Mouse (Mus musculus): ENCODE results near the gene Dnali1. TPM values are rescaled to one million over a fixed set of nuclear protein-coding genes. Genes with fewer than 3 reads are reported as not detected.

The Dnali1 gene
- total RNA-seq (2014; rRNA removed) (0.73 and 2.4 TPM in 2 replicates), polyA plus RNA-seq (2015; fragmentation: Nextera tagmentation; extraction: Ambion mirVana) (1.4 and 1.5 TPM in 2 replicates)

DNA sequence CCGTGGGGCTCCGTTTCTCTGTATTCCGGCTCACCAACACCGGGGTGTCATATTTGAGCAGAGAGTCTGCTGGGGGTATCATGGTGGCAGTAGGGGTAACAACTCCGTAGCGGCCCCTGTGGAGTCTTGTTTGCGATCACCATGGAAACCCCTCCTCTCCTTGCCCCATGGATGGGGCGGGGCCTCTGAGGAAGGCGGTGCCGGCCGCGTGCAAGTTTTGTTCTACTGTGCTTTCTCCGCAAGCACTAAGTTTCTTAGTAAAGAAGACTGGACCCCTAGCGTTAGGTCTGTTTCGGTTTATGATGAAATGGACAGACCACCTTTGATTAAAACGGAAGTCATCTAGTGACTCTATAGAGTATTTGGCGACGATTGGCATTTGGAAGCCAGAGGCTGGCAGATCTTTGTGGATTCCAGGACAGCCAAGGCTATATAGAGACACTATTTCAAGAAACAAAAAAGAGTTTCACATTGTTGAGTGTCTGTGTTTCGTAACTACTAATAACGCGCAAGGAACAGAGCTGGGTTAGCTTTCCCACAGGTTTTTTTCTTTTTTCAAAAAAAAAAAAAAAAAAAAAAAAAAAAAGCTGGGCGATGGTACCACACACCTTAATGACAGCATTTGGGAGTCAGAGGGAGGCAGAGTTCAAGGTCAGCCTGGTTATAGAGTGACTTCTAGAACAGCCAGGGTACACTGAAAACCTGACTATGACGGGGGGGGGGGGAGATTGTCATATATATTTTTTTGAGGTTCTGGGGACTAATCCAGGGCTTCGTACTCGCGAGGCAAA, at the start of gene Dnali1:
Gene Dnali1 (minus strand): TSS at position 187 of the 791 bp plus-strand sequence.
- Histone ChIP-seq H3K9me3 (ENCODE audit: low read length) (no peaks in the 10 kb centered on the region), H3K4me1 (ENCODE audit: insufficient read depth, low read length) (peaks cover 6% of the 10 kb centered on the region; the same call in 1 of the 2 replicates), H3K27me3 (ENCODE audit: insufficient read depth, low read length) (no peaks in the 10 kb centered on the region), H3K36me3 (ENCODE audit: insufficient read depth, low read length) (peaks cover 7% of the 10 kb centered on the region; the same call in 1 of the 2 replicates), H3K27ac (peak within 1 kb of the TSS; percentile 66; the same call in 1 of the 2 replicates), H3K4me3 (ENCODE audit: low read length) (peak within 1 kb of the TSS; percentile 90), H3K9ac (replicated peaks; ENCODE audit: low read length) (peak within 1 kb of the TSS; percentile 83), H3K4me2 (ENCODE audit: low read depth, low read length) (peak within 1 kb of the TSS; percentile 82)
- DNase-seq (ENCODE audit: low spot score) (peak; percentile 59), ATAC-seq (peak; percentile 55; the same call in 1 of the 2 replicates)
- TF ChIP-seq CTCF (IDR thresholded peaks at IDR 0.05; ENCODE audit: low read depth), result no peak
- WGBS, result 1% methylated on average over 26 of the region's 26 CpGs

DNA sequence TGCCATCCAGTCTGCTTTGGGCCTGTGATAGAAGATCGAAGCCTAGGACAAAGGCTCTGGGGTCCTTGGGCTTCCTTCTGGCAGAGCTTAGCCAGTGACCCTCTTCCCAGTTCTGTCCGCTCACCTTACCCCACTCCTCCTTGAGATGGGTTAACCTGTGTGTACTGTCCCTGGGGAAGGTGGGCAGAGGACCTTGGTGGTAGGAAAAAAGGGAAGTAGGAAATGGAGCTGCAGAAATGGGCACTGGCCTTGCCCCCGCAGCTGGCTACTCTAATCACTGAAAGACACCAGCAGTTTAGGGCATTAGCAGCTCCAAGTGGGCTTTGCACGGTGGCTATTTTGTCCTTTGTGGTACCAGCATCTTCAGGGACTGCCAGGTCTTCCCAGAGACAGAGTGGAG, 49.6 kb upstream of the Dnali1 start:
- Histone ChIP-seq H3K4me2 (ENCODE audit: low read depth, low read length) (no peak overlapping the region), H3K36me3 (ENCODE audit: insufficient read depth, low read length) (peaks cover 9% of the 10 kb centered on the region; the same call in 1 of the 2 replicates), H3K27me3 (ENCODE audit: insufficient read depth, low read length) (no peaks in the 10 kb centered on the region), H3K4me1 (ENCODE audit: insufficient read depth, low read length) (peaks cover 12% of the 10 kb centered on the region; the same call in 1 of the 2 replicates), H3K27ac (peak overlapping the region; percentile 58; the same call in 1 of the 2 replicates), H3K4me3 (ENCODE audit: low read length) (no peak overlapping the region), H3K9ac (replicated peaks; ENCODE audit: low read length) (no peak overlapping the region), H3K9me3 (ENCODE audit: low read length) (no peaks in the 10 kb centered on the region)
- no peak for DNase-seq (ENCODE audit: low spot score)
- WGBS, result 74% methylated on average over 4 of the region's 4 CpGs
- ATAC-seq, result 0 out of 2 replicates have a peak, but pooled peaks have one; percentile 7
- no peak for TF ChIP-seq CTCF (IDR thresholded peaks at IDR 0.05; ENCODE audit: low read depth)

DNA sequence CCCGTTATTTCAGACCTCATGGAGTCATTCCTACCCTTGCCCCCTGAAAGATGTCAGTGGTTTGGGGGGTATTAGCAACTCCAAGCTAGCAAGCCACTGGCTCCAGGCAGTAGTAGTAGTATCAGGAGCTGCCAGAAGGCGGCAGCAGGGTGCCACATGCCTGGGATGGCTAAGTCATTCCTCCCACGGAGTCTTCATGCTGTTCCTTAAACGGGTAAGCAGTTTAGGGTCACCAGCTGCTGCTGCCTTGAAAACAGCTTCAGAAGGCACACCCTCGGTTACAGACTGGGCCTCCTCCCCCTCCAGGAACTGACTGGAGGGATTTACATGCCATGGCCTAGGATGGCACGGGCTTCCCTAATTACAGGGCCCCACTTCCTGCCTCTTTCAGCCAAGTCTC, 49.1 kb upstream of the Dnali1 start:
- ATAC-seq, result peak; percentile 68
- Histone ChIP-seq H3K9me3 (ENCODE audit: low read length) (no peaks in the 10 kb centered on the region), H3K27me3 (ENCODE audit: insufficient read depth, low read length) (no peaks in the 10 kb centered on the region), H3K27ac (no peak overlapping the region), H3K4me1 (ENCODE audit: insufficient read depth, low read length) (peaks cover 12% of the 10 kb centered on the region; the same call in 1 of the 2 replicates), H3K9ac (replicated peaks; ENCODE audit: low read length) (no peak overlapping the region), H3K4me2 (ENCODE audit: low read depth, low read length) (no peak overlapping the region), H3K4me3 (ENCODE audit: low read length) (no peak overlapping the region), H3K36me3 (ENCODE audit: insufficient read depth, low read length) (peaks cover 12% of the 10 kb centered on the region)
- TF ChIP-seq CTCF (IDR thresholded peaks at IDR 0.05; ENCODE audit: low read depth), result peak; percentile 87
- WGBS, result 9% methylated on average over 6 of the region's 6 CpGs
- peak; percentile 87 for DNase-seq (ENCODE audit: low spot score)

DNA sequence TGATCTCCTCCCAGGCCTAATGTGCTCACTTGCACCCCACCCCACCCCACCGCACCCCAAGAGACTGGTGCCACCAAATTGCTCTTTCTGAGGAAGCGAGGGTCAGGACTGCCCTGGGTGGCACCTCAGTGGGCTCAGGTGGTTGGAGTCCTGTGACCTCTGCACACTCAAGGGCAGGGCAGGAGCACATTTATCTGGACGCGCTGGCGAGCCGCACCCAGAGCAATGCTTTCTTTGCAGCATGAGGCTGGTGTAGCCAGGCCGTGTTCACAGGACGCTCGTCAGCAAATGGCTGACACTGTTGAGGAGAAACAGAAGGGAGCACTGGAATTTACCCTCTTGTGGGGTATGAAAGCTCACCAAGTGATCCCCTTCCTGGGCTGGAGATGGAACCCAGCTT, 39.9 kb upstream of the Dnali1 start:
- H3K27ac ChIP-seq, result no peak overlapping the region
- no peaks in the 10 kb centered on the region for H3K9me3 ChIP-seq (ENCODE audit: low read length)
- ATAC-seq (no peak), DNase-seq (ENCODE audit: low spot score) (no peak)
- no peak overlapping the region for H3K9ac ChIP-seq (replicated peaks; ENCODE audit: low read length)
- H3K4me3 ChIP-seq (ENCODE audit: low read length), result no peak overlapping the region
- H3K27me3 ChIP-seq (ENCODE audit: insufficient read depth, low read length), result no peaks in the 10 kb centered on the region
- peaks cover 26% of the 10 kb centered on the region for H3K36me3 ChIP-seq (ENCODE audit: insufficient read depth, low read length)
- no peak for TF ChIP-seq CTCF (IDR thresholded peaks at IDR 0.05; ENCODE audit: low read depth)
- 94% methylated on average over 9 of the region's 9 CpGs for WGBS
- no peak overlapping the region for H3K4me2 ChIP-seq (ENCODE audit: low read depth, low read length)
- H3K4me1 ChIP-seq (ENCODE audit: insufficient read depth, low read length), result no peaks in the 10 kb centered on the region

DNA sequence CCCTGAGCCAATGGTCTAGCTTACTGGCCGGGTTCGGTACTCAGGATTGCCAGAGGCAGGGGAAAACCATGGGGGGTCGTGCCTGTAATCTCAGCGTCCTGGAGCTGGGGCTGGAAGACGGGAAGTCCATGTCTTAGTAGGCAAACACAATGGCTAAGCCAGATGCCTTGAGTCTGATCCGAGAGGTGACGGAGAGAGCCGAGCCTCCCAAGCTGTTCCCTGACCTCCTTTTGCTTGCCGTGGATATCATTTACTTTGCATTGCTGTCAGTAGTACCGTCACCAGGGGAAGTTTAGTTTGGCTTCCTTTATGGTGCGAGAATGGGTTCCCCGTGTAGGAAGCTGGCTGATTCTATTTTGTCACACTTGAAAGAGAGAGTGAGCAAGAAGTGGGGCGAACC, 35.8 kb upstream of the Dnali1 start:
- no peak for DNase-seq (ENCODE audit: low spot score)
- 70% methylated on average over 13 of the region's 13 CpGs for WGBS
- no peak overlapping the region for H3K9ac ChIP-seq (replicated peaks; ENCODE audit: low read length)
- H3K27ac ChIP-seq, result no peak overlapping the region
- no peak for ATAC-seq
- H3K4me2 ChIP-seq (ENCODE audit: low read depth, low read length), result no peak overlapping the region
- no peaks in the 10 kb centered on the region for H3K9me3 ChIP-seq (ENCODE audit: low read length)
- no peak for TF ChIP-seq CTCF (IDR thresholded peaks at IDR 0.05; ENCODE audit: low read depth)
- no peaks in the 10 kb centered on the region for H3K4me1 ChIP-seq (ENCODE audit: insufficient read depth, low read length)
- no peaks in the 10 kb centered on the region for H3K27me3 ChIP-seq (ENCODE audit: insufficient read depth, low read length)
- H3K36me3 ChIP-seq (ENCODE audit: insufficient read depth, low read length), result peaks cover 14% of the 10 kb centered on the region; the same call in 1 of the 2 replicates
- H3K4me3 ChIP-seq (ENCODE audit: low read length), result no peak overlapping the region

DNA sequence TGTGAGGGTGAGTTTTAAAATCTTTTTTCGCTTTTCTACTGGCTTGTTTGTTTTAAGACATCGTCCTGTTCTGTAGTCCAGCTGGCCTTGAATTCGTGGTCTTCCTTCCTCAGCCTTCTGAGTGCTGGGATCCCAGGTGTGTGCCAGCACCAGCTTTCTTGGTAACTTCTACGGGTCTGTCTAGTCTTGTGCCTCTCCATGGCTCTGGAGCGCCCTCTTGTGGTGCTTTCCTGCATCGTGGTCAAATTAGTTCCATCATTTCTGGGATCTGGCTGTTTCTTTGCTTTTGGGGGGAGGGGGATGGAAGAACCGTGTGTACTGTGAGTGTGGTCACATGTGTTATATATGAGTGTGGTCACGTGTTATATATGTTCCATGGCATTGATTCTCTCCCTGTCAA, 34.0 kb upstream of the Dnali1 start:
- peak; percentile 77 for ATAC-seq
- H3K27me3 ChIP-seq (ENCODE audit: insufficient read depth, low read length), result no peaks in the 10 kb centered on the region
- no peak overlapping the region for H3K27ac ChIP-seq
- peaks cover 14% of the 10 kb centered on the region; the same call in 1 of the 2 replicates for H3K36me3 ChIP-seq (ENCODE audit: insufficient read depth, low read length)
- WGBS, result 7% methylated on average over 8 of the region's 8 CpGs
- TF ChIP-seq CTCF (IDR thresholded peaks at IDR 0.05; ENCODE audit: low read depth), result peak; percentile 98
- no peaks in the 10 kb centered on the region for H3K4me1 ChIP-seq (ENCODE audit: insufficient read depth, low read length)
- no peak overlapping the region for H3K4me2 ChIP-seq (ENCODE audit: low read depth, low read length)
- H3K4me3 ChIP-seq (ENCODE audit: low read length), result no peak overlapping the region
- H3K9ac ChIP-seq (replicated peaks; ENCODE audit: low read length), result no peak overlapping the region
- H3K9me3 ChIP-seq (ENCODE audit: low read length), result no peaks in the 10 kb centered on the region
- DNase-seq (ENCODE audit: low spot score), result peak; percentile 89

Data from hindbrain, postnatal 0 days (tissue).